Mouse (Mus musculus) cortical plate, adult 2 months (tissue): ENCODE measurements around the gene Hck.

Experiments used
- CTCF ChIP-seq: fragments of 200-500 bp; IDR thresholded peaks from 2 replicates; pipeline ENCODE4 v1.5.1; 2011; ENCODE audit warnings: mild to moderate bottlenecking, control low read depth, low read length; ENCODE audit not compliant: insufficient read depth; ENCODE audit errors: extremely low read depth
- POLR2A ChIP-seq: fragments of 200-500 bp; IDR thresholded peaks from 2 replicates; pipeline ENCODE4 v1.6.1; 2011; ENCODE audit warnings: mild to moderate bottlenecking, low read length, control low read depth; ENCODE audit not compliant: insufficient read depth; ENCODE audit errors: extremely low read depth

GRCm38 (mm10) chr2:153153033-153153450 is 44.8 kb downstream of the Hck start:
- TF ChIP-seq POLR2A (no peak), CTCF (no peak)
